In the genomic region with DNA sequence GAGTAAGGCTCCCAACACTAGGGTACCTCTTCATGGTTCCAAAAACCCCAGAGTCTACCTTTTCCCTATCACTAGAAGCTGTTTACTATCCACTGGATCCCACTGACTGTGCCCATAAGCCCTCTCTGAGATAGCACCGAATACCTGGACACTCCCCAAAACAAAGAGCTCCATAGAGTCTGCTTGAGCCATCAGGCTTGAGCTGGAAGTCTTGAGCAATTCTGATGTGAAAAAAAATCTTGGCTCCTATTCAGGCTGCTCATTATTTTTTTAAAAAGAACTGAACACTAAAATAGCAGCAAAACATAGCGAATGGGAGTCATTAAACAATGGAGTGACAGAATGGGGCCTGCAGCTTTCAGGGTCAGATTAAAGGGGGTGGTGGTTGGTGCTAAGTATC, we compare ENCODE assay signal across 25 mouse cellular contexts. TPM values are rescaled to one million over a fixed set of nuclear protein-coding genes. Genes with fewer than 3 reads are reported as not detected.
DNase-seq lines count a peak whose midpoint lies in the region; ATAC-seq and TF ChIP-seq lines count a peak whose summit lies in the region.
"Had no signal": no experiment of that assay in that cellular context is flagged by ENCODE, and none has a peak within 500 bp of the region (broad histone marks: within the 10 kb centered on the region; RNA-seq: fewer than 3 reads in every experiment).

No protein-coding gene starts in this region.

- H3K27me3 ChIP-seq in lung, embryonic 14.5 days (ENCODE audit: insufficient read depth, low read length) = no peaks in the 10 kb centered on the region
- H3K27me3 ChIP-seq: CH12.LX; embryonic facial prominence, embryonic 15.5 days; hindbrain, embryonic 12.5 days; limb, embryonic 12.5 days; liver, embryonic 13.5 days; midbrain, embryonic 13.5 days; neural tube, embryonic 13.5 days; stomach, embryonic 15.5 days had no signal

- no peak for TF ChIP-seq CTCF in lung, embryonic 14.5 days (IDR thresholded peaks at IDR 0.05; ENCODE audit: low read depth)

- no peak for ATAC-seq in lung, embryonic 14.5 days (ENCODE audit: insufficient read depth)
- ATAC-seq: midbrain, embryonic 13.5 days had no signal

- H3K9me3 ChIP-seq in lung, embryonic 14.5 days (ENCODE audit: low read depth, low read length) = no peaks in the 10 kb centered on the region
- H3K9me3 ChIP-seq: embryonic facial prominence, embryonic 15.5 days; hindbrain, embryonic 12.5 days; limb, embryonic 12.5 days; liver, embryonic 13.5 days; midbrain, embryonic 13.5 days; neural tube, embryonic 13.5 days; stomach, embryonic 15.5 days had no signal

- DNase-seq in heart, adult 8-10 months (ENCODE audit: low spot score) = peak; percentile 17
- no peak for DNase-seq in heart, adult 11 months
- DNase-seq in lung, adult 18-20 months = peak; percentile 17 to 42
- no peak for DNase-seq in lung, postnatal 4 days
- peak; percentile 32 for DNase-seq in lung, embryonic 14.5 days
- DNase-seq in spleen, adult 18-20 months = no peak
- no peak for DNase-seq in right cerebral cortex, postnatal 10 days (ENCODE audit: low spot score in 2 of 2)
- DNase-seq in right cerebral cortex, postnatal 25 days = no peak
- DNase-seq: cerebellum, postnatal 10 days; embryo, embryonic 11 days; heart, postnatal 10 days; liver, embryonic 13.5 days; right cerebral cortex, postnatal 14 days; thymus, adult 18-20 months had no signal

- H3K36me3 ChIP-seq in lung, embryonic 14.5 days (ENCODE audit: insufficient read depth) = peaks cover 55% of the 10 kb centered on the region

- 87% methylated on average over 2 of the region's 2 CpGs for WGBS in lung, embryonic 14.5 days

- H3K4me1 ChIP-seq in lung, embryonic 14.5 days (ENCODE audit: insufficient read depth) = no peaks in the 10 kb centered on the region
- H3K4me1 ChIP-seq: embryonic facial prominence, embryonic 15.5 days; hindbrain, embryonic 12.5 days; limb, embryonic 12.5 days; liver, embryonic 13.5 days; midbrain, embryonic 13.5 days; neural tube, embryonic 13.5 days; stomach, embryonic 15.5 days had no signal

- no peak overlapping the region for H3K4me3 ChIP-seq in lung, embryonic 14.5 days (ENCODE audit: low read depth, low read length)
- H3K4me3 ChIP-seq: embryonic facial prominence, embryonic 15.5 days; hindbrain, embryonic 12.5 days; limb, embryonic 12.5 days; liver, embryonic 13.5 days; midbrain, embryonic 13.5 days; neural tube, embryonic 13.5 days; stomach, embryonic 15.5 days had no signal

- H3K9ac ChIP-seq in lung, embryonic 14.5 days = no peak overlapping the region
- H3K9ac ChIP-seq: embryonic facial prominence, embryonic 15.5 days; hindbrain, embryonic 12.5 days; limb, embryonic 12.5 days; liver, embryonic 13.5 days; midbrain, embryonic 13.5 days; neural tube, embryonic 13.5 days; stomach, embryonic 15.5 days had no signal

- no peak overlapping the region for H3K27ac ChIP-seq in lung, embryonic 14.5 days (ENCODE audit: low read depth)
- H3K27ac ChIP-seq: embryonic facial prominence, embryonic 15.5 days; hindbrain, embryonic 12.5 days; kidney, postnatal 0 days; limb, embryonic 12.5 days; liver, embryonic 13.5 days; midbrain, embryonic 13.5 days; neural tube, embryonic 13.5 days; stomach, embryonic 15.5 days had no signal

- no peak overlapping the region for H3K4me2 ChIP-seq in lung, embryonic 14.5 days
- H3K4me2 ChIP-seq: embryonic facial prominence, embryonic 15.5 days; hindbrain, embryonic 12.5 days; limb, embryonic 12.5 days; liver, embryonic 13.5 days; midbrain, embryonic 13.5 days; neural tube, embryonic 13.5 days; stomach, embryonic 15.5 days had no signal

RNA-seq across cellular contexts. Expression of a gene that starts 17.3 kb away (rescaled TPM):
- under 1 TPM; 0.22 to 0.24 (median 0.22) TPM for total RNA-seq in heart, adult 8-10 months (2022)
- 0.24 and 0.54 TPM in 2 replicates for polyA plus RNA-seq in lung, embryonic 14.5 days (2014; fragmentation: Nextera tagmentation; extraction: Ambion mirVana)
- total RNA-seq: CH12.LX; gastrocnemius, adult 8-10 months; megakaryocyte progenitor cell, adult 5-6 weeks; MEL had no signal

Comparison
In these comparisons a context has a peak if more than half of its experiments do, and no peak if none do; other contexts are left out.
1. DNase-seq: peak in heart, adult 8-10 months (single experiment), lung, adult 18-20 months (2 of 2) and lung, embryonic 14.5 days (single experiment); none in heart, adult 11 months (single experiment), lung, postnatal 4 days (0 of 2), spleen, adult 18-20 months (0 of 2), right cerebral cortex, postnatal 10 days (0 of 2) and right cerebral cortex, postnatal 25 days (single experiment).